Mouse (Mus musculus) ES-Bruce4 (cell line): Measurements from ENCODE around the gene Nedd4. TPM values are rescaled to one million over a fixed set of nuclear protein-coding genes. Genes with fewer than 3 reads are reported as not detected.

Experiments used
- H3K27ac ChIP-seq: 2 replicates; pipeline ENCODE4 v1.5.1; 2012; ENCODE audit warnings: low read length, inconsistent platforms; ENCODE audit not compliant: insufficient read depth
- H3K27me3 ChIP-seq: 2 replicates; pipeline ENCODE4 v1.6.1; 2012; ENCODE audit warnings: mild to moderate bottlenecking, low read length, inconsistent platforms; ENCODE audit not compliant: control insufficient read depth, poor library complexity, insufficient read depth, severe bottlenecking
- H3K36me3 ChIP-seq: 2 replicates; pipeline ENCODE4 v1.6.1; 2012; ENCODE audit warnings: inconsistent platforms, mild to moderate bottlenecking, low read length, moderate library complexity; ENCODE audit not compliant: control insufficient read depth, poor library complexity, insufficient read depth, severe bottlenecking
- H3K4me1 ChIP-seq: one replicate; pipeline ENCODE4 v1.8.1; 2011; ENCODE audit warnings: low read length; ENCODE audit not compliant: control insufficient read depth, insufficient read depth
- H3K4me3 ChIP-seq: 2 replicates; pipeline ENCODE4 v1.5.1; 2011; ENCODE audit warnings: low read depth, mild to moderate bottlenecking, low read length
- H3K9ac ChIP-seq: 2 replicates; pipeline ENCODE4 v1.6.1; 2012; ENCODE audit warnings: low read depth, mild to moderate bottlenecking, inconsistent platforms; ENCODE audit not compliant: poor library complexity, severe bottlenecking
- H3K9me3 ChIP-seq: replicated peaks from 2 replicates; pipeline ENCODE4 v1.6.1; 2012; ENCODE audit warnings: mild to moderate bottlenecking, low read length, inconsistent platforms; ENCODE audit not compliant: control insufficient read depth, poor library complexity, insufficient read depth, severe bottlenecking
- CTCF ChIP-seq: IDR thresholded peaks from one replicate; pipeline ENCODE4 v1.8.1; 2011; ENCODE audit warnings: low read depth, low read length
- EP300 ChIP-seq: IDR thresholded peaks from 2 replicates; pipeline ENCODE4 v1.6.1; 2011; ENCODE audit warnings: low read depth, low read length; ENCODE audit not compliant: insufficient read depth
- POLR2A ChIP-seq: IDR thresholded peaks from one replicate; pipeline ENCODE4 v1.8.1; 2011; ENCODE audit warnings: low read length; ENCODE audit not compliant: insufficient read depth
- polyA plus RNA-seq: library from polyadenylated mRNA; stranded (reverse); fragments of >200 nt; gene quantifications from 2 replicates; pipeline ENCODE4 v1.2.4, GENCODE M21; 2011; ENCODE audit warnings: low read depth; ENCODE audit not compliant: missing spikeins, insufficient read depth, insufficient read length

Nedd4 gene
- polyA plus RNA-seq, 1 experiment, result 1,184 TPM

- Histone ChIP-seq H3K36me3 (peaks cover 67% of the 10 kb centered on the region), H3K27me3 (no peaks in the 10 kb centered on the region), H3K9ac (no peak overlapping the region), H3K9me3 (no peaks in the 10 kb centered on the region), H3K27ac (peak overlapping the region; percentile 20; the same call in 1 of the 2 replicates), H3K4me1 (no peaks in the 10 kb centered on the region), H3K4me3 (no peak overlapping the region)
- no peak for TF ChIP-seq POLR2A
- no peak for TF ChIP-seq EP300
- TF ChIP-seq CTCF, result no peak
Measured at GRCm38 (mm10) chr9:72678771-72679170, 16.6 kb downstream of the Nedd4 start.

DNA sequence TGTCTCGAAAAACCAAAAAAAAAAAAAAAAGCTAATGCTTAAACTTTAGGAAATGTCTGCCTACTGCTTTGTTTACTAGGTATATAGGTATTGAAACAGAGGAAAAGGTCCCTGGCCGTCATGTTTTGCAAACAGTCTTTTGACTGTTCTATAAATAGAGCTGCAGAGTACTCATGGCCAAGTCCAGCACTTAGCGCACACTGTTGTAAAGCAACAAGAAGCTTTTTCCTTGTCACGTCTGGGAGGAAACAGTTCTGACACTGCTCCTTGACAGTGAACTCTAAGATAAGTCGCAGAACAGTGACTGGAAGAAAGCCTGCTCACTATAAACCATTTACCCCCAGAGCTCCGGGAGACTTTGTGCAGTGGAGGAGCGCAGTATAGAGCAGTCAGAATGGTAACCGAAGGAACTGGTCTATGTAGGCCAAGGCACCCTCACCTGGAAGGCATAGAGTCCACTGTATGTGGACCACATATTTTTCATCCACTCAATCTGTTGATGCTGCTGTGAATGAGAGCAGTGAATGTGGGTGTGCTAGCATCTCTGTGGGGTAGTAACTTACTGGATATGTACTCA is 19.6 kb downstream of the Nedd4 start:
- Histone ChIP-seq H3K27ac (peak overlapping the region; percentile 15; the same call in 1 of the 2 replicates), H3K4me3 (no peak overlapping the region), H3K27me3 (no peaks in the 10 kb centered on the region), H3K9me3 (no peaks in the 10 kb centered on the region), H3K36me3 (peaks cover 64% of the 10 kb centered on the region), H3K9ac (no peak overlapping the region), H3K4me1 (no peaks in the 10 kb centered on the region)
- TF ChIP-seq EP300 (no peak), CTCF (no peak), POLR2A (no peak)

DNA sequence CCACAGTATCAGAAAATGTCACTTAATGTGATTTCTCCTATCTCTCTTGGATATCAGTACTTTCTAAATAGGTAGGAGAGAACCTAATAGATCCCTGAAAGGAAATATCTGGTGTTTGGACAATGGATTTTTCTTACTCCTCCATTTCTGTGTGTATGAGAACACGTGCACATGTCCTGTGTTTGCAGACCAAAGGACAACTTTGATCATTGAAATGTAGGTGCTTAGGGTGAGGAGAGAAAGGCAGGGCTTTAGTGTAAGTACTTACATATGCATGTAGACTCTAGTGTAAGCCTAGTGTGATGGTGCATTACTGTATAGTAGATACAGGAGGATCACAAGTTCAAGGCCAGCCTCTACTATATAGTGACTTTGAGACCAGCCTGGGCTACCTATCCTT is 21.1 kb downstream of the Nedd4 start:
- no peak for TF ChIP-seq EP300
- TF ChIP-seq CTCF, result no peak
- no peak for TF ChIP-seq POLR2A
- no peaks in the 10 kb centered on the region for H3K27me3 ChIP-seq
- H3K27ac ChIP-seq, result no peak overlapping the region
- H3K36me3 ChIP-seq, result peaks cover 77% of the 10 kb centered on the region
- H3K4me3 ChIP-seq, result no peak overlapping the region
- H3K9ac ChIP-seq, result no peak overlapping the region
- no peaks in the 10 kb centered on the region for H3K9me3 ChIP-seq
- no peaks in the 10 kb centered on the region for H3K4me1 ChIP-seq

DNA sequence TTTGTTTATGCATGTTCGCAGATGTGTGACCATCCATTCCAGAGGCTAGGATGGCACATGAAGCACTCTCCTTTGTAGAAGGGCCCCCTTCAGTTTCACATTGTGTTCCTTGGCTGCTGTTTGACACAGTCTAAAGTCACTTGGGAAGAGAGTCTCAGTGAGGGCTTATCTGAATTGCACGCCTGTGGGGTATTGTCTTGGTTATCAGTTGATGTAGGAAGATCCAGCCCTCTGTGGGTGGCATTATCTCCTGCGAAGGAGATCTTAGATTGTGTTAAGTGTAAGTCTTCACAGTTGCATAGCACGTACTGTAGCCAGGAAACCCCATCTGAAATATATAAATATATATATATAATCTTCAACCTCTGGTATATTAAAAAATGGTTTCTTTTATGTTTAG is 23.1 kb downstream of the Nedd4 start:
- Histone ChIP-seq H3K36me3 (peaks cover 85% of the 10 kb centered on the region), H3K9ac (no peak overlapping the region), H3K27ac (no peak overlapping the region), H3K27me3 (no peaks in the 10 kb centered on the region), H3K9me3 (no peaks in the 10 kb centered on the region), H3K4me3 (no peak overlapping the region), H3K4me1 (no peaks in the 10 kb centered on the region)
- no peak for TF ChIP-seq POLR2A
- TF ChIP-seq CTCF, result no peak
- TF ChIP-seq EP300, result no peak

DNA sequence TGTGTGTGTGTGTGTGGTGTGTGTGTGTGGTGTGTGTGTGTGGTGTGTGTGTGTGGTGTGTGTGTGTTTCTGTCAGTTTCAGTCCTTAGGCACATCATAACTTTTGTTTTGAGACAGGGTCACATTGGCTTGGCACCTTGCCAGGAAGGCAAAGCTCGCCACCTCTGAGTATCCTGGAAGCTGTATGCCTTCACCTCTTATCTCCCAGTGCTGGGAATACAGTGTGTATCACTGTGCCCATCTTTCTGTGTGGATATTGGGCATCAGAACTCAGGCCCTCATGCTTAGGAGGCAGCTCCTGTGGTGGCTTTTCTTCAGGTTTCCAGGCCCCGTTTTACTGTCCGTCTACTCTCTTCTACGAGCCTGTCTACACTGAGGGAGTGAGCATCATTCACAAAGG is 24.4 kb downstream of the Nedd4 start:
- H3K4me3 ChIP-seq, result no peak overlapping the region
- H3K27ac ChIP-seq, result no peak overlapping the region
- no peaks in the 10 kb centered on the region for H3K9me3 ChIP-seq
- no peaks in the 10 kb centered on the region for H3K4me1 ChIP-seq
- no peak for TF ChIP-seq EP300
- no peaks in the 10 kb centered on the region for H3K27me3 ChIP-seq
- H3K36me3 ChIP-seq, result peaks cover 90% of the 10 kb centered on the region
- H3K9ac ChIP-seq, result no peak overlapping the region

DNA sequence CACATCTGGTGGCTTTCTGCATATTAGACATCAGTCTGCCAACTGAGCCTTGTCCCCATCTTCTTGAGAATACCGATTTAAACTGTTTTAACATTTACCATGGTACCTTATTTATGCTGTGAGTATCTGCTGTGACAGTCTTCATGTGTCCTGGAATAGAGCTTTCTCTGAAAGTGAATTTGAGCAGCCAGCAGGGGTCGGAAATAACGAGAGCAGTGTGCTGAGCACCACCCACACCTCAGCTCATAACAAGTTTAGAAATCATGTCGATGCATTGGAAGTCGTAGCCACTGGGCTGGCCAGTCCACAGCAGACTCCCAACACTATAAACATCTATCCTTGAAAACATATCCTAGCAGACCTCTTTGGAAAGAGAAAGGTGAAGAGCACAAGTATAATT is 27.4 kb downstream of the Nedd4 start:
- Histone ChIP-seq H3K36me3 (peaks cover 94% of the 10 kb centered on the region), H3K4me3 (no peak overlapping the region), H3K9me3 (no peaks in the 10 kb centered on the region), H3K4me1 (no peaks in the 10 kb centered on the region), H3K27me3 (no peaks in the 10 kb centered on the region), H3K27ac (no peak overlapping the region), H3K9ac (no peak overlapping the region)
- TF ChIP-seq CTCF (no peak), EP300 (no peak), POLR2A (no peak)
